Mouse (Mus musculus) brain, embryonic 14.5 days (tissue): ENCODE measurements around the gene Rbms2.

ENCODE experiments used
- CTCF ChIP-seq: fragments of 200-500 bp; IDR thresholded peaks from 2 replicates; pipeline ENCODE4 v1.5.1; 2012; ENCODE audit warnings: inconsistent platforms, mild to moderate bottlenecking, moderate library complexity, borderline replicate concordance; ENCODE audit not compliant: insufficient read depth, insufficient read length; ENCODE audit errors: extremely low read depth
- POLR2A ChIP-seq: fragments of 200-500 bp; IDR thresholded peaks from 2 replicates; pipeline ENCODE4 v1.6.1; 2012; ENCODE audit warnings: mild to moderate bottlenecking, inconsistent platforms, borderline replicate concordance; ENCODE audit not compliant: poor library complexity, insufficient read depth, insufficient read length, severe bottlenecking; ENCODE audit errors: extremely low read depth

- TF ChIP-seq POLR2A (peak; percentile 11; the same call in 1 of the 2 replicates), CTCF (no peak)
These were observed 14.0 kb upstream of the Rbms2 start, which contains the start of gene Gls2 for GRCm38 (mm10) chr10:128194024-128194550.
